Mouse (Mus musculus): ENCODE results near the gene Pex14. TPM values are rescaled to one million over a fixed set of nuclear protein-coding genes. Genes with fewer than 3 reads are reported as not detected.
A peak's percentile ranks its signal among the peaks of the same experiment; 100 is the strongest.

Pex14 gene
- polyA plus RNA-seq, 1 experiment: 40.1 TPM

DNA sequence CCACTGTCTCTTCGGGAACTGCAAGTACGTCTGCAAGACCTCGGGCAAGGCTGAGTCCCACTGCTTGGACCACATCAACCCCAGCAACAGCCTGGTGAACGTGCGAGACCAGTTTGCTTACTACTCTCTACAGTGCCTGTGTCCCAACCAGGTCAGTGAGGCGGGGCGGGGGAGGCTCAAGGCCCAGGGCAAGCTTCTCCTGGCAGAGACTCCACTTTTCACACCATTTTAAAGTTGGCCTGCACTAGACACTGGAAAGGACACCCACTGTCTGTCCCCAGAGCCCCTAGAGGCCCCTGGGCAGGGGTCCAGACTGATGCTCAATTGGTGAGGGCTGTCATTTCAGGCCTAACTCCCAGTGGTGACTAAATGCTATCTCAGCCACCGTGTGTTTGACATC is 153.6 kb downstream of the Pex14 start:
- H3K4me3 ChIP-seq (replicated peaks): no peak overlapping the region
- no peaks in the 10 kb centered on the region for H3K36me3 ChIP-seq (replicated peaks; ENCODE audit: low read length)
- no peaks in the 10 kb centered on the region for H3K9me3 ChIP-seq
- TF ChIP-seq GATA1 (IDR thresholded peaks at IDR 0.05; ENCODE audit: borderline replicate concordance, low read length): no peak
- TF ChIP-seq FLI1 (IDR thresholded peaks at IDR 0.05; ENCODE audit: low read length): no peak
- H3K27me3 ChIP-seq (replicated peaks): peaks cover 73% of the 10 kb centered on the region
- peaks cover 3% of the 10 kb centered on the region for H3K4me1 ChIP-seq

DNA sequence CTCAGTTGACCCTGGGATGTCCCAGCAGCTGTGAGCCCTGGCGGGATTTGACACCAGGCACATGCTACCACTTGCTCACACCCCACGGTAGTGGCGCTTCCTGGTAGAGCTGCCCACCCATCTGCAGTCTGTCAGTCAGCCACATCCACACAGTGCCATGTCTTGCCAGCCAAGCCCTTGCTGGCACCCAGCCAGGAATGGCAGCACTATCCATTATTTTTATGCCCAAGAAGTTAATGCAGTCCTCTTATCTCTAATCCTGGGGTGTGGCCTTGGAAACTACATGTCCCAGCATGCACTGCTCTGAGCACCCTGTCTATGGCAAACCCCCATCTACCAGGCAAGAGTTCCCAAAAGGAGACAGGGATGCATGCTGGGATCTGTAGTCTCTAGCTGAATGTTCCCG is 154.2 kb downstream of the Pex14 start:
- H3K36me3 ChIP-seq (replicated peaks; ENCODE audit: low read length): no peaks in the 10 kb centered on the region
- TF ChIP-seq FLI1 (IDR thresholded peaks at IDR 0.05; ENCODE audit: low read length) (no peak), GATA1 (IDR thresholded peaks at IDR 0.05; ENCODE audit: borderline replicate concordance, low read length) (no peak)
- no peak overlapping the region for H3K4me3 ChIP-seq (replicated peaks)
- H3K27me3 ChIP-seq (replicated peaks): peaks cover 73% of the 10 kb centered on the region
- no peaks in the 10 kb centered on the region for H3K9me3 ChIP-seq
- H3K4me1 ChIP-seq: peaks cover 9% of the 10 kb centered on the region

DNA sequence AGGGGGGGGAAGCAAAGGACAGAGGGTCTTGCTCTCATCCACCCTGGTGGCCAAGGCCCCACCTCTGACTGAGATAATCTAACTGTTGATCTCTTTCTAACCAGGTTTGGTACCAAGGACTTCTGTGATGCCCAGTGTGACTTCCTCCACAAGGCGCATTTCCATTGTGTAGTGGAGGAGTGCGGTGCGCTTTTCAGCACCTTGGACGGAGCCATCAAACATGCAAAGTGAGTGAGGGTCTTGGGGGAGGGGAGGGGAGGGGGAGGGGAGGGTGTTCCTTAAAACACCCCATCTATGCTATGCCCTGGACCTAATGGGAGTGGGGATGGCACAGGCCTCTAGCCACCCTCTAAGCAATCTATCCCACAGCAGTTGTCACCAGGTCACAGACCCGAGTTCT is 156.6 kb downstream of the Pex14 start:
- H3K9me3 ChIP-seq: no peaks in the 10 kb centered on the region
- no peak overlapping the region for H3K4me3 ChIP-seq (replicated peaks)
- H3K36me3 ChIP-seq (replicated peaks; ENCODE audit: low read length): no peaks in the 10 kb centered on the region
- H3K4me1 ChIP-seq: peaks cover 14% of the 10 kb centered on the region
- peaks cover 74% of the 10 kb centered on the region for H3K27me3 ChIP-seq (replicated peaks)
- TF ChIP-seq GATA1 (IDR thresholded peaks at IDR 0.05; ENCODE audit: borderline replicate concordance, low read length) (no peak), FLI1 (IDR thresholded peaks at IDR 0.05; ENCODE audit: low read length) (no peak)

DNA sequence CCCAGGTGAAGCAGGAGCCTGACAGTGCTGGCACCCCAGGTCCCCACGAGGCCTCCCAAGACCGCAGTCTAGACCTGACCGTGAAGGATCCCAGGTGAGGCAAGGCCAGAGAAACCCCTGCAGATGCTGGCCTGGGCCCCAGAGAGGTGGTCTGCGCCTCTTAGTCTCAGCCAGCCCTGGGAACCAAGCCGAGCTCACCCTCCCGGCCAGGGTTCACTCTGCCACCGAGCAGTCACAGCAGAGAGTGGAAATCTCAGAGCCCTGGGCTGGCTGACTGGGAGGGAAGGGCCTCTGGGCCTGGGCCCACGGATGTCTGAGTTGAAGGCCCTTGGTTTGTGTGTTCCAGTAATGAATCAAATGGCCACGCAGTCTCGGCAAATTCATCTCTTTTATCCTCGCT is 158.4 kb downstream of the Pex14 start:
- Histone ChIP-seq H3K27me3 (replicated peaks) (peaks cover 80% of the 10 kb centered on the region), H3K36me3 (replicated peaks; ENCODE audit: low read length) (no peaks in the 10 kb centered on the region), H3K9me3 (no peaks in the 10 kb centered on the region), H3K4me3 (replicated peaks) (peak overlapping the region; percentile 33), H3K4me1 (peaks cover 14% of the 10 kb centered on the region)
- TF ChIP-seq FLI1 (IDR thresholded peaks at IDR 0.05; ENCODE audit: low read length) (no peak), GATA1 (IDR thresholded peaks at IDR 0.05; ENCODE audit: borderline replicate concordance, low read length) (no peak)

DNA sequence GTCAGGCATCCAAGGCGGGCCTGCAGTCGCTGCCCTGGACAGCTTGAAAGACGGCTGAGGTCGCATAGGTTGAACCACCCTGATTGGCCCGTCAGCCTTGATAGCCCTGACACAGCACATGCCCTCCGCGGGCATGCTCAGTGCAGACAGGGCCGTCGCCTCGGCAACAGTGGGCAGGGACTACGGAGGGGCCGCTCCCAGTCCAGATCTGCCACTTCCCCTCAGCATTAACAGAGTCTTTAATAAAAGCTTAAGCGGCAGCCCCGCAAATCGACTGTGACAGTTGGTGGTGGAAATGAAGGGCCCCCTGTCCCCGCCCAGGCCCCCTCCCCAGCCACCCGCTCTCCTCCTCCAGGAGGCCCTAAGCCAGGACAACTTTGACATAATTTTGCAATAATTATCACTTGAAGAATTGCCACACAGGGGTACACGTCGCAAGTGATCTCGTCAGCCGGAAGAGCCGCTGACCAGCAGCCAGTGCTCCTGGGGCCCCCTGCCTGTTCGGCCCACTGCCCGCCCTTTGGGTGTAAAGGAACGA is 158.9 kb downstream of the Pex14 start:
- no peaks in the 10 kb centered on the region for H3K9me3 ChIP-seq
- H3K36me3 ChIP-seq (replicated peaks; ENCODE audit: low read length): no peaks in the 10 kb centered on the region
- TF ChIP-seq FLI1 (IDR thresholded peaks at IDR 0.05; ENCODE audit: low read length) (no peak), GATA1 (IDR thresholded peaks at IDR 0.05; ENCODE audit: borderline replicate concordance, low read length) (no peak)
- H3K4me1 ChIP-seq: peaks cover 14% of the 10 kb centered on the region
- H3K27me3 ChIP-seq (replicated peaks): peaks cover 81% of the 10 kb centered on the region
- peak overlapping the region; percentile 82 for H3K4me3 ChIP-seq (replicated peaks)

DNA sequence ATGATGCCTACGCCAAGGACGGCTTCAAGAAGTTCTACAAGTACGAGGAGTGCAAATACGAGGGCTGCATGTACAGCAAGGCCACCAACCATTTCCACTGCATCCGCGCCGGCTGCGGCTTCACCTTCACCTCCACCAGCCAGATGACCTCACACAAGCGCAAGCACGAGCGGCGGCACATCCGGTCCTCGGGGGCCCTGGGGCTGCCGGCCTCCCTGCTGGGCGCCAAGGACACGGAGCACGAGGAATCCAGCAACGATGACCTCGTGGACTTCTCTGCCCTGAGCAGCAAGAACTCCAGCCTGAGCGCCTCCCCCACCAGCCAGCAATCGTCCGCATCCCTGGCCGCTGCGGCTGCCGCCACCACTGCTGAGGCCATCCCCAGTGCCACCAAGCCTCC is 161.1 kb downstream of the Pex14 start:
- Histone ChIP-seq H3K36me3 (replicated peaks; ENCODE audit: low read length) (no peaks in the 10 kb centered on the region), H3K4me1 (peaks cover 14% of the 10 kb centered on the region), H3K9me3 (no peaks in the 10 kb centered on the region), H3K4me3 (replicated peaks) (no peak overlapping the region), H3K27me3 (replicated peaks) (peaks cover 83% of the 10 kb centered on the region)
- TF ChIP-seq GATA1 (IDR thresholded peaks at IDR 0.05; ENCODE audit: borderline replicate concordance, low read length) (no peak), FLI1 (IDR thresholded peaks at IDR 0.05; ENCODE audit: low read length) (no peak)

DNA sequence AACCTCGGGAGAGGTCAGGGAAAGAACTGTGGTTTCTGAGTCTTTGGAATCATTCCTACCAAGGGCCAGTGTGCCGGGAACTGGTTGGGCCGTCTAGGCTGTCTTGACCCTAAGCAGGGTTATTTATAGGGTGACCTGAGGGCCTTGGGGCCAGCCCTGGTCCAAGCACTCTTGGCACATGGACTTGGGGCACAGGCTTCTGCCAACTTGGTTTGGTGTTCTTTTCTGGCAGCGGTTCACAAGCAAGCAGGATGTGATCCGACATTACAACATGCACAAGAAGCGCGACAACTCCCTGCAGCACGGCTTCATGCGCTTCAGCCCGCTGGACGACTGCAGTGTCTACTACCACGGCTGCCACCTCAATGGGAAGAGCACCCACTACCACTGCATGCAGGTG is 162.9 kb downstream of the Pex14 start:
- TF ChIP-seq FLI1 (IDR thresholded peaks at IDR 0.05; ENCODE audit: low read length): no peak
- no peak for TF ChIP-seq GATA1 (IDR thresholded peaks at IDR 0.05; ENCODE audit: borderline replicate concordance, low read length)
- Histone ChIP-seq H3K27me3 (replicated peaks) (peaks cover 90% of the 10 kb centered on the region), H3K9me3 (no peaks in the 10 kb centered on the region), H3K36me3 (replicated peaks; ENCODE audit: low read length) (no peaks in the 10 kb centered on the region), H3K4me1 (peaks cover 14% of the 10 kb centered on the region), H3K4me3 (replicated peaks) (no peak overlapping the region)

DNA sequence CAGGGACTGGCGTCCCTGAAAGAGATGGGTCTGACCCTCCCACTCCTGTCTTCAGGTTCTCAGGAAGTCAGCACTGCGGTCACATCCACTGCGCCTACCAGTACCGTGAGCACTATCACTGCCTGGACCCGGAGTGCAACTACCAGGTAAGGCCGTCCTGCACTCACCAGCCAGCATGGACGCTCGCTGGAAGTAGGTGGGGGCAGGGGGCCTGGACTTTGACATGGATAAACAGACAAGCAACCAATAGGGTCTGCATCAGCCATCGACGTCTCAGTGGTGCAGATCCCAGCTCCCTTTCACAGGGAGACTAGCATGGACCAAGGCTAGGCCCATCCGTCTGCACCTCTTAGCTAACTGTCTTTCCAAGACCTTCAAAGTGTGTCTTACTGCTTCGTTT is 163.6 kb downstream of the Pex14 start:
- no peak for TF ChIP-seq FLI1 (IDR thresholded peaks at IDR 0.05; ENCODE audit: low read length)
- no peak for TF ChIP-seq GATA1 (IDR thresholded peaks at IDR 0.05; ENCODE audit: borderline replicate concordance, low read length)
- Histone ChIP-seq H3K4me3 (replicated peaks) (no peak overlapping the region), H3K36me3 (replicated peaks; ENCODE audit: low read length) (no peaks in the 10 kb centered on the region), H3K27me3 (replicated peaks) (peaks cover 91% of the 10 kb centered on the region), H3K9me3 (no peaks in the 10 kb centered on the region), H3K4me1 (peaks cover 11% of the 10 kb centered on the region)

DNA sequence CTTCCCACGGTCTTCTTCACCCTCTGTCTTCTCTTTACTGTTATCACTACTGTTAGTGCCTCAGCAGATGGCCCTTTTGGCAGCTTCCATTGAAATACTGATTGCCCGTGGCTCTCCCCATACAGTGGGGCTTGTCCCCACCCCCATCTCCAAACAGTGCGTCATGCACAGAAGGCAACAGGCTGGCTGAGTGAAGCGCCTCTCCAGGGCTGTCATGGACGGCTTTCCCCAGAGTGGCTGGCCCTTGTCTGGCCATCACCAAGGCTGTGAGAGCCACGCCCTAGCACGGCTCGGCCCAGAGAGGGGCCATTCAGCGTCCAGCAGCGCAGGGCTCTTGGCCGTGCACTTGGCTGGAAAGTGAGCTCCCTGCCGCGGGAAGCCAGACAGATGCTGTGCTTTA is 164.5 kb downstream of the Pex14 start:
- Histone ChIP-seq H3K36me3 (replicated peaks; ENCODE audit: low read length) (no peaks in the 10 kb centered on the region), H3K9me3 (no peaks in the 10 kb centered on the region), H3K4me1 (peaks cover 2% of the 10 kb centered on the region), H3K4me3 (replicated peaks) (no peak overlapping the region), H3K27me3 (replicated peaks) (peaks cover 91% of the 10 kb centered on the region)
- no peak for TF ChIP-seq GATA1 (IDR thresholded peaks at IDR 0.05; ENCODE audit: borderline replicate concordance, low read length)

DNA sequence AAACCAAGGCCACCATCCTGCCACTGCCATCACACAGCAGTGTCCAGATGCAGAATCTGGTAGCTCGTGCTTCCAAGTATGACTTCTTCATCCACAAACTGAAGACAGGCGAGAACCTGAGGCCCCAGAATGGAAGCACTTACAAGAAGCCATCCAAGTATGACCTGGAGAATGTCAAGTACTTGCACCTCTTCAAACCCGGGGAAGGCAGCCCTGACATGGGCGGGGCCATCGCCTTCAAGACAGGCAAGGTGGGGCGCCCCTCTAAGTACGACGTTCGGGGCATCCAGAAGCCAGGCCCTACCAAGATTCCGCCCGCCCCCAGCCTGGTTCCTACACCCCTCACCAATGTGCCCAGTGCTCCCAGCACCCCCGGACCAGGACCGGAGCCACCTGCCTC is 166.6 kb downstream of the Pex14 start:
- H3K27me3 ChIP-seq (replicated peaks): peaks cover 90% of the 10 kb centered on the region
- TF ChIP-seq FLI1 (IDR thresholded peaks at IDR 0.05; ENCODE audit: low read length) (no peak), GATA1 (IDR thresholded peaks at IDR 0.05; ENCODE audit: borderline replicate concordance, low read length) (no peak)
- peaks cover 4% of the 10 kb centered on the region for H3K4me1 ChIP-seq
- H3K4me3 ChIP-seq (replicated peaks): no peak overlapping the region
- H3K36me3 ChIP-seq (replicated peaks; ENCODE audit: low read length): no peaks in the 10 kb centered on the region
- no peaks in the 10 kb centered on the region for H3K9me3 ChIP-seq

DNA sequence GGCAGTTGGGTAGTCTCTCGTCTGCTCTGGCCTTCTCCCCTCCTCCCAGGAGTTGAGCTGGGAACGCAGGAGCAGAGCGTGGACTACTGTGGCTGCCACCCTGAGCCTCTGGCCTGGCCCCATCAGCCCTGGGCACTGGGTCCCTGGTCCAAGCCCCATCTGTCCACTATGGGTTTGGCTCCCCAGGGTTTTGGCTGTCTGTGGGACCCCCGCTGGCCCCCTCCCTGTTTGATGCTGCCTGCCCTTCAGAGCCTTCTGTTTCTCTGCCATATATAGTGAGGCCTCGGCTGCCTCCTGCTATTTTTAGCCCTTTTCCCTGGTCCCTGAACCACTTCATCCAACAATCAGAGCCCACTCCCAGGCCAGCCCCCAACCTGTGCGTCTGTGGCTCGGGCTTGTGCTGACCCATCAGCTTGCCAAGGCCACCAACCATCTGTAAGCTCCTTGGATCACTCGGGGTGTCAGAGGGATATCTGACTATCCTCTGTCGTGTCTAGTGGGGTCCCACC is 168.9 kb downstream of the Pex14 start:
- Histone ChIP-seq H3K27me3 (replicated peaks) (peaks cover 89% of the 10 kb centered on the region), H3K36me3 (replicated peaks; ENCODE audit: low read length) (no peaks in the 10 kb centered on the region), H3K4me1 (peaks cover 5% of the 10 kb centered on the region), H3K9me3 (no peaks in the 10 kb centered on the region), H3K4me3 (replicated peaks) (no peak overlapping the region)
- TF ChIP-seq GATA1 (IDR thresholded peaks at IDR 0.05; ENCODE audit: borderline replicate concordance, low read length) (no peak), FLI1 (IDR thresholded peaks at IDR 0.05; ENCODE audit: low read length) (no peak)
